8 mouse cellular contexts compared by ENCODE assay signal in the genomic region with DNA sequence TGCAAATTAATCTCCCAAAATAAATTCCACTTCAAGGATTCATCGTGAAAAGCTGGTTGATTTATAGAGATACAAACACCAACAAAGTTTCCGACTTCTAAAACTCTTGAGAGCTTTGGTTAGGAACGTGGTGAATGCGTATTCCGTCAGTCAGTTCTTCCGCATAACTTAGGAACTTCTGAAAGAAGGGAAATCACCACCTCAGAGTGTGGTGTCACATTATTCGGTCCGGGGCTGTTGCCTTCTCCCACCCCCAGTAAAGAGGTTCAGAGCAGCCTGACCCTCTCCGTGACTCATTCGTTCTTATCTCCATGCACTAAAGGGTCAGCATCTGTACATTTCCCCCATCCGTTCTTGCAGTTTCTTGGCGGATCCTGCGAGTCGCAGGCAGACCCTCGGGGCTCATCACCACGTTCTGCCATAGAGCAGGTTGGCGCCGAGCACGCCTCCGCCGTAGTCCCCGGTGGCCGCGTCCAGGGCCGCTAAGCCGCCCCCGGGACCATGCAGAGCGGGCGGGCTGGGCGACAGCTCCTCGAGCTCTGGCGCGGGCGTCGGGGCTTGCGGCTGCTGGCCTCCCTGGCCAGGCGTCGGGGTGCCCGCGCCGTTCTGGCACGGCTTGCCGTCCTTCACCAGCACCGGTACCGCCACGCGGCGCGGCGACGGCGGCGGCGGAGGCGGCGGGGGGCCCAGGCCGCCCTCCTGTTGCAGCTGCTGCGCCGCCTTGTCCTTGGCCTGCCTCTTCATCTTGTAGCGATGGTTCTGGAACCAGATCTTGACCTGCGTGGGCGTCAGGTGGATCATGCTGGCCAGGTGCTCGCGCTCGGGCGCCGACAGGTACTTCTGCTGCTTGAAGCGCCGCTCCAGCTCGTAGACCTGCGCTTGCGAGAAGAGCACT. TPM values are rescaled to one million over a fixed set of nuclear protein-coding genes. Genes with fewer than 3 reads are reported as not detected.
A peak's percentile ranks its signal among the peaks of the same experiment; 100 is the strongest.
DNase-seq lines count a peak whose midpoint lies in the region; ATAC-seq and TF ChIP-seq lines count a peak whose summit lies in the region.
"Had no signal": no experiment of that assay in that cellular context is flagged by ENCODE, and none has a peak within 500 bp of the region (broad histone marks: within the 10 kb centered on the region; RNA-seq: fewer than 3 reads in every experiment).

No protein-coding gene starts in this region.

- peaks cover 78% of the 10 kb centered on the region for H3K27me3 ChIP-seq in embryonic facial prominence, embryonic 15.5 days
- peaks cover 67% of the 10 kb centered on the region for H3K27me3 ChIP-seq in hindbrain, embryonic 11.5 days (ENCODE audit: control insufficient read depth, insufficient read depth, low read length)
- peaks cover 76% of the 10 kb centered on the region for H3K27me3 ChIP-seq in limb, embryonic 13.5 days
- peaks cover 62% of the 10 kb centered on the region for H3K27me3 ChIP-seq in midbrain, postnatal 0 days (ENCODE audit: insufficient read depth, low read length)

- H3K9ac ChIP-seq in embryonic facial prominence, embryonic 15.5 days = no peak overlapping the region
- no peak overlapping the region for H3K9ac ChIP-seq in hindbrain, embryonic 11.5 days (ENCODE audit: low read depth, low read length)
- H3K9ac ChIP-seq in limb, embryonic 13.5 days = no peak overlapping the region
- H3K9ac ChIP-seq in midbrain, postnatal 0 days (replicated peaks; ENCODE audit: low read length, poor library complexity, severe bottlenecking) = no peak overlapping the region

- H3K4me2 ChIP-seq in embryonic facial prominence, embryonic 15.5 days (replicated peaks) = peak overlapping the region; percentile 58
- no peak overlapping the region for H3K4me2 ChIP-seq in hindbrain, embryonic 11.5 days (replicated peaks; ENCODE audit: low read depth, low read length)
- H3K4me2 ChIP-seq in limb, embryonic 13.5 days (replicated peaks) = peak overlapping the region; percentile 64
- H3K4me2 ChIP-seq in midbrain, postnatal 0 days (ENCODE audit: low read depth, low read length, poor library complexity, severe bottlenecking) = no peak overlapping the region

- no peak for TF ChIP-seq CTCF in midbrain, postnatal 0 days (IDR thresholded peaks at IDR 0.05)

- peak; percentile 41 for DNase-seq in CD4-positive helper T cell, adult 2 months (ENCODE audit: low read depth, low spot score)
- peak; percentile 24 for DNase-seq in Muller cell, postnatal 12 days (ENCODE audit: inconsistent ontology term)
- peak; percentile 70 for DNase-seq in hindbrain, embryonic 11.5 days (ENCODE audit: low spot score)
- DNase-seq in midbrain, postnatal 0 days (ENCODE audit: low spot score) = no peak
- peak; percentile 29 for DNase-seq in thymus, postnatal 14 days

- no peaks in the 10 kb centered on the region for H3K36me3 ChIP-seq in embryonic facial prominence, embryonic 15.5 days
- H3K36me3 ChIP-seq in hindbrain, embryonic 11.5 days (ENCODE audit: control insufficient read depth, insufficient read depth, low read length) = no peaks in the 10 kb centered on the region
- no peaks in the 10 kb centered on the region for H3K36me3 ChIP-seq in limb, embryonic 13.5 days
- H3K36me3 ChIP-seq in midbrain, postnatal 0 days (ENCODE audit: insufficient read depth, low read length) = no peaks in the 10 kb centered on the region

- H3K4me1 ChIP-seq in embryonic facial prominence, embryonic 15.5 days = peaks cover 19% of the 10 kb centered on the region
- no peaks in the 10 kb centered on the region for H3K4me1 ChIP-seq in hindbrain, embryonic 11.5 days (replicated peaks; ENCODE audit: control insufficient read depth, insufficient read depth, low read length)
- H3K4me1 ChIP-seq in limb, embryonic 13.5 days = peaks cover 11% of the 10 kb centered on the region; the same call in 1 of the 2 replicates
- H3K4me1 ChIP-seq in midbrain, postnatal 0 days (ENCODE audit: insufficient read depth, low read length) = no peaks in the 10 kb centered on the region

- H3K4me3 ChIP-seq in embryonic facial prominence, embryonic 15.5 days (replicated peaks) = peak overlapping the region; percentile 40
- H3K4me3 ChIP-seq in hindbrain, embryonic 11.5 days (ENCODE audit: low read depth, low read length) = no peak overlapping the region
- peak overlapping the region; percentile 42 for H3K4me3 ChIP-seq in limb, embryonic 13.5 days
- peak overlapping the region; percentile 25; the same call in 1 of the 2 replicates for H3K4me3 ChIP-seq in midbrain, postnatal 0 days (ENCODE audit: low read depth, low read length)

- WGBS in embryonic facial prominence, embryonic 15.5 days = under 1% methylated on average over 70 of the region's 72 CpGs
- under 1% methylated on average over 70 of the region's 72 CpGs for WGBS in hindbrain, embryonic 11.5 days
- WGBS in limb, embryonic 13.5 days = under 1% methylated on average over 72 of the region's 72 CpGs
- WGBS in midbrain, postnatal 0 days = 1% methylated on average over 70 of the region's 72 CpGs

- ATAC-seq in embryonic facial prominence, embryonic 15.5 days (ENCODE audit: insufficient number of reproducible peaks, low FRiP score, low TSS enrichment, low read depth) = no peak
- peak; percentile 53 for ATAC-seq in hindbrain, embryonic 11.5 days (ENCODE audit: low FRiP score)
- no peak for ATAC-seq in limb, embryonic 13.5 days (ENCODE audit: low FRiP score, low read depth)
- 0 out of 2 replicates have a peak, but pooled peaks have one; percentile 29 for ATAC-seq in midbrain, postnatal 0 days (ENCODE audit: low FRiP score)

- H3K9me3 ChIP-seq in embryonic facial prominence, embryonic 15.5 days (replicated peaks) = no peaks in the 10 kb centered on the region
- no peaks in the 10 kb centered on the region for H3K9me3 ChIP-seq in hindbrain, embryonic 11.5 days (ENCODE audit: control insufficient read depth, low read length)
- H3K9me3 ChIP-seq in limb, embryonic 13.5 days = no peaks in the 10 kb centered on the region
- H3K9me3 ChIP-seq in midbrain, postnatal 0 days (ENCODE audit: low read length) = no peaks in the 10 kb centered on the region

- no peak overlapping the region for H3K27ac ChIP-seq in embryonic facial prominence, embryonic 15.5 days (replicated peaks)
- no peak overlapping the region for H3K27ac ChIP-seq in hindbrain, embryonic 11.5 days (ENCODE audit: low read depth, low read length)
- no peak overlapping the region for H3K27ac ChIP-seq in limb, embryonic 13.5 days
- no peak overlapping the region for H3K27ac ChIP-seq in midbrain, postnatal 0 days (ENCODE audit: low read depth, low read length)

RNA-seq across cellular contexts. Expression of gene Nkx2-4, which starts 1.5 kb away (rescaled TPM):
- polyA plus RNA-seq in embryonic facial prominence, embryonic 15.5 days (2015; fragmentation: Nextera tagmentation; extraction: Ambion mirVana) = not detected in 2 replicates
- 0.11 TPM in 1 of 2 replicates, not detected in the other for polyA plus RNA-seq in hindbrain, embryonic 11.5 days (2014; fragmentation: Nextera tagmentation; extraction: Ambion mirVana)
- not detected in 2 replicates for polyA plus RNA-seq in limb, embryonic 13.5 days (2015; fragmentation: Nextera tagmentation; extraction: Ambion mirVana)
- 1.2 and 1.5 TPM in 2 replicates for total RNA-seq in midbrain, postnatal 0 days (2014; rRNA removed)
- 3.1 and 5.5 TPM in 2 replicates for polyA plus RNA-seq in midbrain, postnatal 0 days (2015; fragmentation: Nextera tagmentation; extraction: Ambion mirVana)
- total RNA-seq: left cerebral cortex, adult 8-10 months had no signal

Comparison
In these comparisons a context has a peak if more than half of its experiments do, and no peak if none do; other contexts are left out.
1. ATAC-seq: peak in hindbrain, embryonic 11.5 days (single experiment) and midbrain, postnatal 0 days (single experiment); none in embryonic facial prominence, embryonic 15.5 days (single experiment) and limb, embryonic 13.5 days (single experiment).
2. H3K4me2 ChIP-seq: peak in embryonic facial prominence, embryonic 15.5 days (single experiment) and limb, embryonic 13.5 days (single experiment); none in hindbrain, embryonic 11.5 days (single experiment) and midbrain, postnatal 0 days (single experiment).